Comparison of ENCODE assay signal across 29 mouse cellular contexts in the genomic region with DNA sequence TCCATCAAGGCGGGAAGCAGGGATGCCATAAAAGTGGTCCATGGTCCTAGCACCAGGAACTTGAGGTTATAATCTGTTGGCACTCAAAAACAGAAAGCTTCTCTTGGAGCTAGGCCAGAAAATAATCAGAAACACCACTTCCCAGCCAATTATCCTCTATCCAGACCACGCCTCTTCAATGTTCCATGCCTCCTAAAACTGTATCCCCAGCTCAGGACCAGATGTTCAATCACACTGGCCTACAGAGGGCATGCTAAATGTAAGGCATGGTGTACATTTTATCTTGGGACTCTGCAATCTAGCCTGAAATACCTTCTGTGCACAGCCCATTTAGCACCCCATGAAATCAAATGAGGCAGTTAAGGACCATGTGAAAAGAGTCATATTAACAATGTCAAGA.
DNase-seq lines count a peak whose midpoint lies in the region; ATAC-seq lines count a peak whose summit lies in the region.
"Had no signal": no experiment of that assay in that cellular context is flagged by ENCODE, and none has a peak within 500 bp of the region (broad histone marks: within the 10 kb centered on the region; RNA-seq: fewer than 3 reads in every experiment).

No protein-coding gene starts in this region.

- 82% methylated on average over 2 of the region's 2 CpGs for WGBS in embryonic facial prominence, embryonic 11.5 days
- WGBS in embryonic facial prominence, embryonic 10.5 days, result 83% methylated on average over 2 of the region's 2 CpGs
- 27% methylated on average over 2 of the region's 2 CpGs for WGBS in limb, embryonic 12.5 days

- H3K4me2 ChIP-seq in embryonic facial prominence, embryonic 11.5 days (ENCODE audit: low read depth, low read length), result no peak overlapping the region
- no peak overlapping the region for H3K4me2 ChIP-seq in limb, embryonic 12.5 days
- H3K4me2 ChIP-seq: embryonic facial prominence, embryonic 12.5 days; forebrain, embryonic 12.5 days; heart, embryonic 13.5 days; hindbrain, embryonic 14.5 days had no signal

- intact Hi-C loops in gastrocnemius, postnatal 36 days (cut with DNase I), result no loop called here

- no peak for ATAC-seq in embryonic facial prominence, embryonic 11.5 days (replicated peaks; ENCODE audit: insufficient number of reproducible peaks, low FRiP score, low TSS enrichment, low read depth)
- peak; percentile 91 for ATAC-seq in limb, embryonic 12.5 days (ENCODE audit: insufficient number of reproducible peaks, insufficient read depth, low FRiP score, low TSS enrichment, low read depth)
- ATAC-seq: forebrain, embryonic 16.5 days; hindbrain, postnatal 0 days; intestine, postnatal 0 days; Patski had no signal

- H3K27ac ChIP-seq in embryonic facial prominence, embryonic 11.5 days (replicated peaks; ENCODE audit: low read depth, low read length), result no peak overlapping the region
- H3K27ac ChIP-seq in embryonic facial prominence, embryonic 10.5 days (replicated peaks), result no peak overlapping the region
- H3K27ac ChIP-seq in limb, embryonic 12.5 days, result no peak overlapping the region
- H3K27ac ChIP-seq: embryonic facial prominence, embryonic 12.5 days; forebrain, embryonic 12.5 days; heart, adult 2 months; heart, embryonic 10.5 days; heart, embryonic 13.5 days; hindbrain, embryonic 14.5 days; hindbrain, postnatal 0 days had no signal

- H3K27me3 ChIP-seq in embryonic facial prominence, embryonic 11.5 days (ENCODE audit: control insufficient read depth, insufficient read depth, low read length), result no peaks in the 10 kb centered on the region
- H3K27me3 ChIP-seq in embryonic facial prominence, embryonic 10.5 days (replicated peaks; ENCODE audit: low read depth, poor library complexity, severe bottlenecking), result no peaks in the 10 kb centered on the region
- H3K27me3 ChIP-seq in limb, embryonic 12.5 days, result no peaks in the 10 kb centered on the region; the same call in 1 of the 2 replicates
- H3K27me3 ChIP-seq: CH12.LX; embryonic facial prominence, embryonic 12.5 days; forebrain, embryonic 12.5 days; heart, embryonic 13.5 days had no signal

- no peaks in the 10 kb centered on the region for H3K4me1 ChIP-seq in embryonic facial prominence, embryonic 11.5 days (ENCODE audit: control insufficient read depth, insufficient read depth, low read length)
- H3K4me1 ChIP-seq in embryonic facial prominence, embryonic 10.5 days, result no peaks in the 10 kb centered on the region
- 0 out of 2 replicates have a peak, but pooled peaks cover 3% of the 10 kb centered on the region for H3K4me1 ChIP-seq in limb, embryonic 12.5 days (replicated peaks)
- H3K4me1 ChIP-seq: embryonic facial prominence, embryonic 12.5 days; forebrain, embryonic 12.5 days; heart, embryonic 10.5 days; heart, embryonic 13.5 days had no signal

- no peak overlapping the region for H3K9ac ChIP-seq in embryonic facial prominence, embryonic 11.5 days (replicated peaks; ENCODE audit: low read length)
- no peak overlapping the region for H3K9ac ChIP-seq in limb, embryonic 12.5 days (replicated peaks)
- H3K9ac ChIP-seq: embryonic facial prominence, embryonic 12.5 days; forebrain, embryonic 12.5 days; heart, embryonic 13.5 days; hindbrain, embryonic 14.5 days had no signal

- H3K36me3 ChIP-seq in embryonic facial prominence, embryonic 11.5 days (replicated peaks; ENCODE audit: control insufficient read depth, insufficient read depth, low read depth, low read length), result no peaks in the 10 kb centered on the region
- no peaks in the 10 kb centered on the region for H3K36me3 ChIP-seq in embryonic facial prominence, embryonic 10.5 days (replicated peaks)
- no peaks in the 10 kb centered on the region for H3K36me3 ChIP-seq in limb, embryonic 12.5 days
- H3K36me3 ChIP-seq: embryonic facial prominence, embryonic 12.5 days; forebrain, embryonic 12.5 days; G1E; heart, embryonic 10.5 days; heart, embryonic 13.5 days had no signal

- H3K9me3 ChIP-seq in embryonic facial prominence, embryonic 11.5 days (replicated peaks; ENCODE audit: control insufficient read depth, low read length), result no peaks in the 10 kb centered on the region
- no peaks in the 10 kb centered on the region for H3K9me3 ChIP-seq in embryonic facial prominence, embryonic 10.5 days
- H3K9me3 ChIP-seq in limb, embryonic 12.5 days, result no peaks in the 10 kb centered on the region
- H3K9me3 ChIP-seq: embryonic facial prominence, embryonic 12.5 days; forebrain, embryonic 12.5 days; G1E; heart, embryonic 10.5 days; heart, embryonic 13.5 days had no signal

- no peak overlapping the region for H3K4me3 ChIP-seq in embryonic facial prominence, embryonic 11.5 days (ENCODE audit: low read depth, low read length)
- no peak overlapping the region for H3K4me3 ChIP-seq in embryonic facial prominence, embryonic 10.5 days
- no peak overlapping the region for H3K4me3 ChIP-seq in limb, embryonic 12.5 days (replicated peaks)
- H3K4me3 ChIP-seq: embryonic facial prominence, embryonic 12.5 days; erythroblast, embryonic 14.5 days; forebrain, embryonic 12.5 days; heart, adult 2 months; heart, embryonic 10.5 days; heart, embryonic 13.5 days had no signal

- DNase-seq in embryonic facial prominence, embryonic 11.5 days (ENCODE audit: low spot score), result peak; percentile 25
- no peak for DNase-seq in embryonic facial prominence, embryonic 10.5 days (ENCODE audit: low spot score)
- peak; percentile 3 for DNase-seq in retina, postnatal 1 day
- DNase-seq in retina, embryonic 14.5 days (ENCODE audit: low spot score), result no peak
- DNase-seq in liver, result no peak
- DNase-seq in gastrocnemius, postnatal 36 days, result no peak
- DNase-seq: adrenal gland, adult 2 months; adrenal gland, postnatal 14 days; B cell, adult 2 months; cerebellum, adult 11-12 months; cerebellum, adult 9-10 months; cerebellum, postnatal 14 days; gastrocnemius, postnatal 25 days; heart, adult 2 months; heart, postnatal 14 days; heart, postnatal 4 days had no signal

Comparison
In these comparisons a context has a peak if more than half of its experiments do, and no peak if none do; other contexts are left out.
1. DNase-seq: peak in embryonic facial prominence, embryonic 11.5 days (single experiment) and retina, postnatal 1 day (single experiment); none in embryonic facial prominence, embryonic 10.5 days (single experiment), retina, embryonic 14.5 days (single experiment), liver (single experiment) and gastrocnemius, postnatal 36 days (0 of 2).